Mouse (Mus musculus) brain, embryonic 14.5 days (tissue): ENCODE results near the gene Acot11. TPM values are rescaled to one million over a fixed set of nuclear protein-coding genes. Genes with fewer than 3 reads are reported as not detected.
A peak's percentile ranks its signal among the peaks of the same experiment; 100 is the strongest.
"Not testable (repeated sequence)": the region's sequence is repeated elsewhere in the genome, so short reads cannot be mapped to it uniquely, and the experiment has no call there.

Experiments
- DNase-seq: peaks from one replicate; pipeline ENCODE4 v3.0.0-alpha.2; 2011; ENCODE audit warnings: low read depth
- CTCF ChIP-seq: fragments of 200-500 bp; IDR thresholded peaks from 2 replicates; pipeline ENCODE4 v1.5.1; 2012; ENCODE audit warnings: inconsistent platforms, mild to moderate bottlenecking, moderate library complexity, borderline replicate concordance; ENCODE audit not compliant: insufficient read depth, insufficient read length; ENCODE audit errors: extremely low read depth
- POLR2A ChIP-seq: fragments of 200-500 bp; IDR thresholded peaks from 2 replicates; pipeline ENCODE4 v1.6.1; 2012; ENCODE audit warnings: mild to moderate bottlenecking, inconsistent platforms, borderline replicate concordance; ENCODE audit not compliant: poor library complexity, insufficient read depth, insufficient read length, severe bottlenecking; ENCODE audit errors: extremely low read depth
- polyA plus RNA-seq: library from polyadenylated mRNA; depleted of rRNA; stranded (reverse); fragments of >200 nt; gene quantifications from 2 replicates; pipeline ENCODE4 v1.2.3, GENCODE M21; 2012

Acot11 gene
- polyA plus RNA-seq, 1 experiment = 2.0 TPM

- no peak for DNase-seq
- no peak for TF ChIP-seq POLR2A
- no peak for TF ChIP-seq CTCF
Observed at GRCm38 (mm10) chr4:106784806-106785205, 20.0 kb downstream of the Acot11 start.

DNA sequence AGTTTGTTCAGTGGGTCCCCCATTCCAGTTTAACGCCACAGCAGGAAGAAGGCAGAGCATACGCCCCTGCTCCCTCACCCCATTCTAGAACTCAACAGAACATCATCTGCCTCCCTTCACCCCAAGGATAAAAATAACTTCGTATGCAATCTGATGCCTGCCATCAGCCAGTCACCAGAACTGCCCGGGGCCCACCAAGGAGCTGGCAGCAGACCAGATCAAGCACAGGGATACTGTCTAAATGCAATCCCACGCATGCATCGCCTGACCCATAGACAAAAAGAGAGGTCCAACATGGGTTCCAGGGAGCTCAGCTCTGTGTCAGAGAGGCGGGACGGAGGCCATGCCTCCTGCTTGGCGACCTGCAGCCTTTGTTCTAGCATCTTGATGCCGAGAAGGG lies 21.7 kb downstream of the Acot11 start:
- TF ChIP-seq CTCF (no peak), POLR2A (no peak)
- DNase-seq = no peak

DNA sequence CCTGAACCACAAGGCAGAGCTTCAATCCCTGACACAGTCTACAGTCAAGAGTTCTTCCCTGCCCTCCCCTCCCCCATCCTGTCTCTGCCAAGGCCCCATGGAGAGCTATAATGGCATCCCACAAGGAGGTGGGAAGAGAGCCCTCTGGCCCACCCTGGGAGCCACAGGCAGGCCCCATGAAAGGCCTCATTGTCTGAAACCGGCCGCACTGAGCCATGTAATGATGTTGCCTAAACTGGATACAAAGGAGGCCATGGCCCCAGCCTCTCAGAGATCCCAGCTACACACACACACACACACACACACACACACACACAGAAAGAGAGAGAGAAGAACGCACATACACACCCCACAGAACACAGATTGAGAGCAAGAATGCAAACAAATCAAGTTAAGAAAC lies 24.8 kb downstream of the Acot11 start:
- TF ChIP-seq POLR2A = no peak
- TF ChIP-seq CTCF = no peak
- peak; percentile 93 for DNase-seq

DNA sequence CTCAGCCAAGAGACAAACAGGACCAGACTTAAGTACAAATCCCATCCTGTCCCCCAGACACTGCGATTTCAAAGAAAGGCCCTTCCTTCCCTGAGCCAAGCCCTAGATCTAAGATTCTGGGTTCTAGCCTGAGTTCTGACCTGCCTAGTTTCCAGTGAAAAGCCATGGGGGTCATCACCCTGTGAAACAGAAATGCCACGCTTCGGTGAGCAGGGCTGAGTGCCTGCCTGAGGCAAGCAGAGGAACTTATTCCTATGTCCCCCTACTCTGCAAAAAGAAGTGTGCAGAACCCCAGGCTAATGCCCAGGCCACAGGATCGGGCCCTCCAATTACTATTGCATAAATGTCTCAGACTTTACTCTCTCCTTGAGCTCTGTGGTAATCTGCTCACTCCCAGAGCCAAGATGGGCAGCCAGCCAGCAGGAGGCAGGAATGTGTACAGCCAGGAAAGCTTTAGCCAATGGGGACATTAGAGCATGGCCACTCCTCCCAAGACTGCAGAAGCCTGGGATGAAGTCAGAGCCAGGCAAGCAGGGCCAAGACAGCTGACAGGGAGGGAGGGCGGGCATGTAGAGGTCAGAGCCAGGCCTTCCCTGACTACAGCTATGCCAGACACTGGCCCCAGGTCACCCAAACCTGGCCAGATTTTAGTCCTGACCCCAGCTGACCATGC lies 26.5 kb downstream of the Acot11 start:
- peak; percentile 96 for DNase-seq

GRCm38 (mm10) chr4:106776998-106777397 lies 27.8 kb downstream of the Acot11 start:
- DNase-seq = peak; percentile 95
- TF ChIP-seq POLR2A (no peak), CTCF (no peak)

More for the DNA sequence above, 26.5 kb downstream of the Acot11 start:
- TF ChIP-seq CTCF (no peak), POLR2A (no peak)

DNA sequence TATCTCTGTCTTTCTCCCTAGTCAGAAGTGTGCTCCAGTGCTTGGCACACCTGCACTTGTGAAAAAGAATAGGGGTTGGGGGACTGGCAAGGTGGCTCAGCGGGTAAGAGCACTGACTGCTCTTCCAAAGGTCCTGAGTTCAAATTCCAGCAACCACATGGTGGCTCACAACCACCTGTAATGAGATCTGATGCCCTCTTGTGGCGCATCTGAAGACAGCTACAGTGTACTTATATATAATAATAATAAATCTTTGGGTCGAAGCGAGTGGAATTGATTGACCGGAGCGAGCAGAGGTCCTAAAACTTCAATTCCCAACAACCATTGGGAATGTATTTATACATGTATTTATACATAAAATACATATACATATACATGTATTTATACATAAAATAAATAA lies 29.0 kb downstream of the Acot11 start:
- not testable (repeated sequence) for DNase-seq

DNA sequence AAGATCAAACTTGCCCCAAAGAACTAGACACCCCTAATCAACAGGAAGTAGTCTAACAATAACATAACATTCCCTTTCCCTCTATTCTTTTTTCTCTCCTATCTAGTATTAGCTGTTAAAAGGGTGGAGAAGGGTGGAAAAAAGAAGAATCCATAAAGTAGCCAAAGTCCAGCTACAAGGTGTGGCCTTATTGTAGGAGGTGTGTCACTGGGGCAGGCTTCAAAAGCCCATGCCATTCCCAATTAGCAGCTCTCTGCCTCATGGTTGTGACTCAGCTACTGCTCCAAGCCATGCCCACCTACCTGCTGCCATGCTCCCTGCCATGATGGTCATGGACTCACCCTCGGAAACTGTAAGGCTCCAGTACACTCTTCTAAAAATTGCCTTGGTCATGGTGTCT lies 32.2 kb downstream of the Acot11 start:
- TF ChIP-seq POLR2A = no peak
- no peak for TF ChIP-seq CTCF
- no peak for DNase-seq

- no peak for DNase-seq
- TF ChIP-seq CTCF = no peak
- no peak for TF ChIP-seq POLR2A
Observed at GRCm38 (mm10) chr4:106769306-106769705, 35.5 kb downstream of the Acot11 start.

- no peak for DNase-seq
- TF ChIP-seq POLR2A (no peak), CTCF (no peak)
Observed at GRCm38 (mm10) chr4:106764166-106764565, 40.6 kb downstream of the Acot11 start.

- no peak for DNase-seq
- TF ChIP-seq POLR2A (no peak), CTCF (no peak)
Observed at GRCm38 (mm10) chr4:106751726-106752125, 53.1 kb downstream of the Acot11 start.

- TF ChIP-seq CTCF (peak; percentile 89), POLR2A (no peak)
- peak; percentile 90 for DNase-seq
Observed at GRCm38 (mm10) chr4:106749699-106750098, 55.1 kb downstream of the Acot11 start.

GRCm38 (mm10) chr4:106747001-106747580 lies 57.7 kb downstream of the Acot11 start:
- no peak for TF ChIP-seq CTCF
- TF ChIP-seq POLR2A = no peak
- DNase-seq = peak; percentile 56
